Mouse (Mus musculus) limb, embryonic 11.5 days (tissue): Measurements from ENCODE around the gene Dnajb7. TPM values are rescaled to one million over a fixed set of nuclear protein-coding genes. Genes with fewer than 3 reads are reported as not detected.
"Not testable (repeated sequence)": the region's sequence is repeated elsewhere in the genome, so short reads cannot be mapped to it uniquely, and the experiment has no call there.

Experiments
- ATAC-seq: fragments of 200-750 bp; cut with Nextera tagmentation; 2 replicates; pipeline ENCODE4 v1.8.0; 2017; ENCODE audit warnings: low read depth; ENCODE audit not compliant: insufficient number of reproducible peaks, low FRiP score, low TSS enrichment
- DNase-seq: peaks from one replicate; pipeline ENCODE4 v3.0.0-alpha.2; 2015; ENCODE audit warnings: low spot score
- H3K27ac ChIP-seq: fragments of 300-500 bp; sonication (generic); replicated peaks from 2 replicates; pipeline ENCODE4 v1.5.1; 2014; ENCODE audit warnings: low read depth, mild to moderate bottlenecking, low read length
- H3K27me3 ChIP-seq: fragments of 300-500 bp; sonication (generic); 2 replicates; pipeline ENCODE4 v1.6.1; 2014; ENCODE audit warnings: mild to moderate bottlenecking, low read length, mixed read lengths; ENCODE audit not compliant: control insufficient read depth, insufficient read depth
- H3K36me3 ChIP-seq: fragments of 300-500 bp; sonication (generic); 2 replicates; pipeline ENCODE4 v1.6.1; 2014; ENCODE audit warnings: mild to moderate bottlenecking, low read length, moderate library complexity, mixed read lengths; ENCODE audit not compliant: control insufficient read depth, insufficient read depth
- H3K4me1 ChIP-seq: fragments of 300-500 bp; sonication (generic); 2 replicates; pipeline ENCODE4 v1.6.1; 2014; ENCODE audit warnings: low read length, mixed read lengths; ENCODE audit not compliant: control insufficient read depth, insufficient read depth
- H3K4me2 ChIP-seq: fragments of 300-500 bp; sonication (generic); 2 replicates; pipeline ENCODE4 v1.6.1; 2014; ENCODE audit warnings: low read depth, mild to moderate bottlenecking, moderate library complexity; ENCODE audit not compliant: severe bottlenecking
- H3K4me3 ChIP-seq: fragments of 300-500 bp; sonication (generic); 2 replicates; pipeline ENCODE4 v1.5.1; 2014; ENCODE audit warnings: low read depth, low read length
- H3K9ac ChIP-seq: fragments of 300-500 bp; sonication (generic); 2 replicates; pipeline ENCODE4 v1.6.1; 2014; ENCODE audit warnings: mild to moderate bottlenecking, low read length
- H3K9me3 ChIP-seq: fragments of 300-500 bp; sonication (generic); 2 replicates; pipeline ENCODE4 v1.6.1; 2016; ENCODE audit warnings: low read length; ENCODE audit not compliant: control insufficient read depth
- whole genome bisulfite sequencing: fragments of 180-500 bp; shearing (Covaris S2); extraction: QIAGEN DNeasy Blood & Tissue Kit; methylation state at CpG from one replicate; pipeline ENCODE4 v1.1.7; 2014; 5-methylcytosine and 5-hydroxymethylcytosine counted together
- polyA plus RNA-seq: library from polyadenylated mRNA; unstranded; fragments of >200 nt; fragmentation: Nextera tagmentation; extraction: Ambion mirVana; gene quantifications from 2 replicates; pipeline ENCODE4 v1.2.1, GENCODE M21; 2014

Gene Dnajb7
- polyA plus RNA-seq, 1 experiment from 2014 or later, result 1.7 TPM

- Histone ChIP-seq H3K4me3 (no peak overlapping the region), H3K4me2 (no peak overlapping the region), H3K9ac (no peak overlapping the region), H3K27me3 (no peaks in the 10 kb centered on the region), H3K27ac (no peak overlapping the region), H3K9me3 (no peaks in the 10 kb centered on the region), H3K4me1 (peaks cover 5% of the 10 kb centered on the region; the same call in 1 of the 2 replicates), H3K36me3 (no peaks in the 10 kb centered on the region)
- ATAC-seq (no peak), DNase-seq (no peak)
- WGBS, result 82% methylated on average over 4 of the region's 4 CpGs
Observed at GRCm38 (mm10) chr15:81418065-81418464, 10.0 kb upstream of the Dnajb7 start.

GRCm38 (mm10) chr15:81416763-81417310 is 8.7 kb upstream of the Dnajb7 start:
- ATAC-seq (peak; percentile 89), DNase-seq (peak; percentile 82)
- not testable (repeated sequence) for H3K27ac ChIP-seq

DNA sequence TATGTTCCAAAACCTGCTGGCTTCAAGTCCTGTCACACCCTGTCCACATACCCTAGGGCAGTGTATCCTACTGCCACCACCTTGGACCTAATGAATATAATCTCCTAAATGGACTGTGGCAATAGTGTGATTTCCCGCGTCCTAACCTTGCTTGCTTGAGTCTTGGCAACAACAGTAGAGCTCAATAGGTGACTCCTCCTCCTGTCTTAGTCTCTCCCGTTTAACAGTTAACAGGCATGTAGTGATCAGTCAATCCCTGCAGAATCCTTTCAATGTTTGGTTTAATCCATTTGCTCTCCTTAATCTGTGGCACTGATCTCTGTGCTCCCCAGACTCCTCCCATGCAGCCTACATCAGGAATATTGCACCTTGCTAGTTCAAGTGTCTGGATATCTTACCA is 3.1 kb downstream of the Dnajb7 start:
- no peaks in the 10 kb centered on the region for H3K4me1 ChIP-seq
- 90% methylated on average over 3 of the region's 3 CpGs for WGBS

More at GRCm38 (mm10) chr15:81416763-81417310, 8.7 kb upstream of the Dnajb7 start:
- not testable (repeated sequence) for H3K4me1 ChIP-seq, H3K27me3 ChIP-seq, H3K36me3 ChIP-seq, H3K9me3 ChIP-seq, H3K9ac ChIP-seq
- Histone ChIP-seq H3K4me3 (peak overlapping the region; percentile 2; the same call in 1 of the 2 replicates), H3K4me2 (peak overlapping the region; percentile 36)
- WGBS, result 11% methylated on average over 22 of the region's 22 CpGs

DNA sequence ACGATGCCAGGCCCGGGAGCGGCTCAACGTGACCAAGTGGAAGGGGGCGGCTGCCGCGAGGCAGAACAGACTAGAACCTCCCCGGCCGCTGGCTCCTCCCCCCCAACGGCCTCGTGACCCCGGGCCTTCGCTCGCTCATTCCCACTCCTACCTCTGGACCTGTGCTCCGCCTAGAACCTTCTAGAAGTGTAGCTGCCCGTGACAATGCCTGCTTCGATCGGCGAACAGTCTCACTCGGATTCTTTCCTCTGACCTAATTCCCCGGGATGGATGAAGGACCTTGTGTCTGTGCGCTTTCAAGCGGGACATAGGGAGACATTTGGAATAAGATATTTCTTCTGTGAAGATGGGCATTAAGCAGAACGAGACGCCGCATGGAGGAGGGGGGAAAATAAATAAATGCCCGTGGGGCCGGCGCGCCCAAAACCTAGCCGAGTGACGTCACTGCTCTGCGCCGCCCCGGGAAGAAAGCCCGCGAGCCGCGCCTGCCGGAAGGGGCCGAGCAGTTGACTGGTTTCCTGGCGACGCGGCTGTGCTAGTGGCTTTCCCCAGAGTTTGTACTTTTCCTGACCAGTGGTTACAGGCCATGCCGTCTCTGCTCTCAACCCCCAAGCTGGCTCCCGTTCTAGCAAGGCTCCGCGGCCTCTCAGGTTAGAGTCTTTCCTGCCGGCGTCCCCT is 8.3 kb downstream of the Dnajb7 start, which contains the start of the genes St13 and Xpnpep3:
St13 (minus strand) TSS at position 440 of the 678 bp plus-strand sequence.
Xpnpep3 (plus strand) TSS at position 501 of the 678 bp plus-strand sequence.
- Histone ChIP-seq H3K9me3 (no peaks in the 10 kb centered on the region), H3K4me3 (peak within 1 kb of the TSS; percentile 93)

More for the DNA sequence above, 3.1 kb downstream of the Dnajb7 start:
- no peak overlapping the region for H3K27ac ChIP-seq
- ATAC-seq, result no peak
- H3K27me3 ChIP-seq, result no peaks in the 10 kb centered on the region
- no peaks in the 10 kb centered on the region for H3K9me3 ChIP-seq
- no peak for DNase-seq
- H3K4me2 ChIP-seq, result no peak overlapping the region
- no peak overlapping the region for H3K4me3 ChIP-seq
- H3K9ac ChIP-seq, result no peak overlapping the region
- no peaks in the 10 kb centered on the region for H3K36me3 ChIP-seq

DNA sequence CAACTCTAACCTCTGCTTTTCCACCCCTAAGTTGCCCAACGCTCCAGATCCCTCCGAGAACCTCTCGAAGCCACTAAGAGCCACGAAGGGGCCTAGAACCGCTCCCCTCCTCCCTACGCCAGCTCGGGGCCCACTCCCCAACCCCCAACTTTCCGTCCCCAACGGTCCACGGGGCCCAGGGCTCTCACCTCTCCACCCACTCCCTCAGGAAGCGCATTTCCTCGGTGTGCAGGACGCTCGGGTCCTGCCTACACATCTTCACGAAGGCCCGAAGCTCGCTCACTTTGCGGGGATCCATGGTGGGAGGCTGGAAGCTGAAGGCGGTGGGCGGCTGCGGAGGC is 8.8 kb downstream of the Dnajb7 start:
- H3K4me2 ChIP-seq, result peak overlapping the region; percentile 71
- ATAC-seq, result peak; percentile 72

More for the DNA sequence above, 8.3 kb downstream of the Dnajb7 start, which contains the start of the genes St13 and Xpnpep3:
- peak within 1 kb of the TSS; percentile 91 for H3K9ac ChIP-seq
- under 1% methylated on average over 50 of the region's 50 CpGs for WGBS
- H3K4me1 ChIP-seq, result no peaks in the 10 kb centered on the region
- H3K27ac ChIP-seq, result peak within 1 kb of the TSS; percentile 66
- ATAC-seq, result peak; percentile 99
- H3K27me3 ChIP-seq, result no peaks in the 10 kb centered on the region
- peak; percentile 99 for DNase-seq
- peak within 1 kb of the TSS; percentile 71 for H3K4me2 ChIP-seq
- no peaks in the 10 kb centered on the region for H3K36me3 ChIP-seq

GRCm38 (mm10) chr15:81398189-81398588 is 9.9 kb downstream of the Dnajb7 start:
- no peaks in the 10 kb centered on the region for H3K27me3 ChIP-seq
- peak overlapping the region; percentile 93 for H3K4me3 ChIP-seq
- no peak for ATAC-seq
- H3K27ac ChIP-seq, result no peak overlapping the region
- peak overlapping the region; percentile 71 for H3K4me2 ChIP-seq
- no peaks in the 10 kb centered on the region for H3K9me3 ChIP-seq
- DNase-seq, result no peak
- H3K36me3 ChIP-seq, result no peaks in the 10 kb centered on the region
- no peaks in the 10 kb centered on the region for H3K4me1 ChIP-seq
- no peak overlapping the region; the same call in 1 of the 2 replicates for H3K9ac ChIP-seq

More for the DNA sequence above, 8.8 kb downstream of the Dnajb7 start:
- no peaks in the 10 kb centered on the region for H3K4me1 ChIP-seq
- 0% methylated on average over 21 of the region's 21 CpGs for WGBS
- DNase-seq, result no peak
- H3K36me3 ChIP-seq, result no peaks in the 10 kb centered on the region
- no peaks in the 10 kb centered on the region for H3K9me3 ChIP-seq
- peak overlapping the region; percentile 91 for H3K9ac ChIP-seq
- peak overlapping the region; percentile 93 for H3K4me3 ChIP-seq
- no peaks in the 10 kb centered on the region for H3K27me3 ChIP-seq
- H3K27ac ChIP-seq, result peak overlapping the region; percentile 66

DNA sequence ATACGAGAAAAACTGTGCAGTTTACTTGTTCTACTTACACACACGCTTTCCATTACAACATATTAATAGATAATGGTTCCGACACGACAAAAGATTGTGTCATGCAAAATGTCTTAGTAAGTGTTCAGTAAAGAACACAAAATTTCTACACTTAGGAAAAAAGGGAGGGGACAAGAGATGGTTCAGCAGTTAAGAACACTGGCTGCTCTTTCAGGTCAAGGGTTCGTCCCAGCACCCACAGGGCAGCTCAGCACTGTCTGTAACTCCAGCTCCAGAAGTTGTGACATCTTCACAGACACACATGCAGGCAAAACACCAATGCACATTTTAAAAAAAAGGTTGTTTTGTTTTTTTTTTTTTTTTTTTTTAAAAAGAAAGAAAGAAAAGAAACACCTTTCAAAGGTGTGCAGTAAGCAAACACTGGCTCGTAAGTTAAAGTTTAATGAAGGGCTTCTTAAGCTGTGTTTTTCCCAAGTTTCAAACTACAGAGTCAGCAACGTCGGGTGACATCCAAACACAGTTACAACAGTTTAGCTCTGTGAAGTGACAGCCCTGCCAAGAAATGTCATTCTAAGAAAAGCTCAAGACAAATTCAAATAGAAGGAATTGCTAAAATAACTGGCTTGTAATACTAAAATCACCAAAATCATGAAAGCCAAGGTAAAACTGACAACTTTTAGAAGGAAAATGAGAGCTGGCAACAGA is 13.7 kb downstream of the Dnajb7 start:
- Histone ChIP-seq H3K36me3 (peaks cover 3% of the 10 kb centered on the region; the same call in 1 of the 2 replicates), H3K9me3 (no peaks in the 10 kb centered on the region), H3K9ac (no peak overlapping the region), H3K4me3 (no peak overlapping the region), H3K27ac (no peak overlapping the region), H3K4me1 (no peaks in the 10 kb centered on the region), H3K4me2 (no peak overlapping the region), H3K27me3 (no peaks in the 10 kb centered on the region)
- WGBS, result 89% methylated on average over 8 of the region's 8 CpGs
- ATAC-seq (no peak), DNase-seq (no peak)

- no peak for DNase-seq
- H3K9me3 ChIP-seq, result no peaks in the 10 kb centered on the region
- no peak overlapping the region for H3K27ac ChIP-seq
- H3K36me3 ChIP-seq, result peaks cover 5% of the 10 kb centered on the region; the same call in 1 of the 2 replicates
- no peak for ATAC-seq
- no peak overlapping the region for H3K4me3 ChIP-seq
- H3K4me2 ChIP-seq, result no peak overlapping the region
- H3K4me1 ChIP-seq, result no peaks in the 10 kb centered on the region
- H3K9ac ChIP-seq, result no peak overlapping the region
- H3K27me3 ChIP-seq, result no peaks in the 10 kb centered on the region
Observed at GRCm38 (mm10) chr15:81392997-81393396, 15.1 kb downstream of the Dnajb7 start.
